Mouse (Mus musculus) limb, embryonic 15.5 days (tissue): ENCODE measurements around the gene Alg14. TPM values are rescaled to one million over a fixed set of nuclear protein-coding genes. Genes with fewer than 3 reads are reported as not detected.
A peak's percentile ranks its signal among the peaks of the same experiment; 100 is the strongest.

Experiments
- ATAC-seq: fragments of 200-750 bp; cut with Nextera tagmentation; 2 replicates; pipeline ENCODE4 v1.8.0; 2017; ENCODE audit warnings: low read depth, moderate TSS enrichment; ENCODE audit not compliant: insufficient number of reproducible peaks, low FRiP score, low TSS enrichment
- H3K27ac ChIP-seq: fragments of 300-500 bp; sonication (generic); 2 replicates; pipeline ENCODE4 v1.5.1; 2015; ENCODE audit warnings: moderate library complexity, mild to moderate bottlenecking, inconsistent platforms
- H3K27me3 ChIP-seq: fragments of 300-500 bp; sonication (generic); 2 replicates; pipeline ENCODE4 v1.6.1; 2015; ENCODE audit warnings: inconsistent platforms
- H3K36me3 ChIP-seq: fragments of 300-500 bp; sonication (generic); 2 replicates; pipeline ENCODE4 v1.6.1; 2015; ENCODE audit warnings: inconsistent platforms
- H3K4me1 ChIP-seq: fragments of 300-500 bp; sonication (generic); 2 replicates; pipeline ENCODE4 v1.6.1; 2015; ENCODE audit warnings: inconsistent platforms
- H3K4me2 ChIP-seq: fragments of 300-500 bp; sonication (generic); 2 replicates; pipeline ENCODE4 v1.6.1; 2015; ENCODE audit warnings: mild to moderate bottlenecking, inconsistent platforms
- H3K4me3 ChIP-seq: fragments of 300-500 bp; sonication (generic); 2 replicates; pipeline ENCODE4 v1.5.1; 2015; ENCODE audit warnings: mild to moderate bottlenecking, inconsistent platforms
- H3K9ac ChIP-seq: fragments of 300-500 bp; sonication (generic); 2 replicates; pipeline ENCODE4 v1.6.1; 2015; ENCODE audit warnings: inconsistent platforms
- H3K9me3 ChIP-seq: fragments of 300-500 bp; sonication (generic); 2 replicates; pipeline ENCODE4 v1.6.1; 2016; ENCODE audit warnings: inconsistent platforms
- WGBS: fragments of 180-500 bp; shearing (Covaris S2); methylation state at CpG from one replicate; pipeline ENCODE4 v1.1.7; 2015; 5-methylcytosine and 5-hydroxymethylcytosine counted together
- polyA plus RNA-seq: library from polyadenylated mRNA; unstranded; fragments of >200 nt; fragmentation: Nextera tagmentation; extraction: Ambion mirVana; gene quantifications from 2 replicates; pipeline ENCODE4 v1.2.1, GENCODE M21; 2015

Gene Alg14
- polyA plus RNA-seq, 1 experiment from 2014 or later, result 41.6 TPM

DNA sequence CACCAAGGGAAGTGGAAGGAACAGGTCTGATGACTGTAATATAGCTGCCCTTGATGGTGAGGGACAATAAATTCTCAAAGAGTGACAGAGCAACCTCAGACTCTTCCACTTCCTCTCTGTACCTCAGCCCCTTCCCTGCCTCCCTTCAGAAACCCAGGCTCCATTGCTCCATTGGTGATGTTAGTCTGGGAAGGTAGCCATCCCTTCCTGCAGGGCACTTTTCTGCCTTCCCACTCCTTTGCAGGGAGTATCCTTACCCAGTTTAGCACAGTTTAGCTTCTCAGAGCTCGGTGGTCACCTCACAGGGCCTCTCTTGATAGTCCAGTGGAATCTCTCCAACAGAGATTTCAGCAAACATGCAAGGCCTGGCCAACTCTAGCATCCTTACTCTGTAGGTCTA is 30.7 kb upstream of the Alg14 start:
- Histone ChIP-seq H3K9me3 (no peaks in the 10 kb centered on the region), H3K9ac (no peak overlapping the region), H3K4me1 (peaks cover 25% of the 10 kb centered on the region), H3K27me3 (peaks cover 48% of the 10 kb centered on the region), H3K27ac (no peak overlapping the region), H3K4me2 (no peak overlapping the region), H3K36me3 (no peaks in the 10 kb centered on the region), H3K4me3 (no peak overlapping the region)
- ATAC-seq, result no peak
- 54% methylated on average over 1 of the region's 1 CpGs for WGBS

DNA sequence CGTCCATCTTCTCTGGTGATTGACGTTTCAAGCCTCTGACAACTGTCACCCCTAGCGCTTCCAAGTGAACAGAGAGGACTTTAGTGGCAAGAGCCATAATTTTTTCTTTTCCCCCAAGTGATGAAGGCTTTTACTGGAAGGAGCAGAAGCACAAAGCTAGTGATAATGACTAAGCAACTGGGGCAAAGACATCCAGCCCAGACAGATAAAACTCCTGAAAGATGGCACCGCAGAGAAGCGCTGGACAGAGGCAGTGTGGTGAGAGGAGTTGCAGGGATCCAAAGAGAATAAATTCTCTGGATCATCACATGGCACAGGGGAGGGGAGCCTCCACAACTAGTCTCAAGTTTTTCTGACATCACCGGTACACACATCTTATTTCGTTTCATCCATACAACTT is 30.3 kb upstream of the Alg14 start:
- H3K4me2 ChIP-seq, result no peak overlapping the region
- H3K4me3 ChIP-seq, result no peak overlapping the region
- H3K36me3 ChIP-seq, result no peaks in the 10 kb centered on the region
- H3K27ac ChIP-seq, result no peak overlapping the region
- no peak for ATAC-seq
- no peaks in the 10 kb centered on the region for H3K9me3 ChIP-seq
- H3K9ac ChIP-seq, result no peak overlapping the region
- WGBS, result 74% methylated on average over 7 of the region's 7 CpGs
- peaks cover 25% of the 10 kb centered on the region for H3K4me1 ChIP-seq
- peaks cover 48% of the 10 kb centered on the region for H3K27me3 ChIP-seq

DNA sequence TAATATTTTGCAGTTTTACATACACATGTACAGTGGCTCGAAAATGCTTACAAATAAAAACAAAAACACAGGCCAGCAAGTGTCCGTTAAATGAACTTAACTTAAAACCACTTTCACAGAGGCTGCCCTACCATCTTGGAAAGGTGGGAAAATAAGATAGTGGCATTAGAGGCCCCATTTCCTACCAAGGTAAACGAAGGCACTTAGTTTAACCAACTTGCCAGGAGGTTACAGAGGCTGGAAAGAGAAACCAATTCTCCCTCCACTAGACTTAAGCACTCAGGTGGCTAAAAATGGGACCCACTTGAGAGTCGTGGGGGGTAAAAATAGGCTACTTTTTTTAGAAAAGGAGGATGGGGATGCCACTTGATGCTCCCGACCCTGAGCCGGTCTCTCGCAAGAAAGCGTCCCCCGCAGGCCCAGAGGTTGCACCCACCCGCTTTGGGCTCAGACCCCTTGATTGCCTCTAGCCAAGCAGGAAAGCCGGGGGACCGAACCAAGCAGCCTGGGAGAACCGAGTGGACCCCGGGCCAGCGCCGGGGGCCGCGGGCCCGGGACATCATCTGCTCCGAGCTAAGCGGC is 29.5 kb upstream of the Alg14 start:
- 11% methylated on average over 21 of the region's 21 CpGs for WGBS
- H3K27me3 ChIP-seq, result peaks cover 48% of the 10 kb centered on the region

DNA sequence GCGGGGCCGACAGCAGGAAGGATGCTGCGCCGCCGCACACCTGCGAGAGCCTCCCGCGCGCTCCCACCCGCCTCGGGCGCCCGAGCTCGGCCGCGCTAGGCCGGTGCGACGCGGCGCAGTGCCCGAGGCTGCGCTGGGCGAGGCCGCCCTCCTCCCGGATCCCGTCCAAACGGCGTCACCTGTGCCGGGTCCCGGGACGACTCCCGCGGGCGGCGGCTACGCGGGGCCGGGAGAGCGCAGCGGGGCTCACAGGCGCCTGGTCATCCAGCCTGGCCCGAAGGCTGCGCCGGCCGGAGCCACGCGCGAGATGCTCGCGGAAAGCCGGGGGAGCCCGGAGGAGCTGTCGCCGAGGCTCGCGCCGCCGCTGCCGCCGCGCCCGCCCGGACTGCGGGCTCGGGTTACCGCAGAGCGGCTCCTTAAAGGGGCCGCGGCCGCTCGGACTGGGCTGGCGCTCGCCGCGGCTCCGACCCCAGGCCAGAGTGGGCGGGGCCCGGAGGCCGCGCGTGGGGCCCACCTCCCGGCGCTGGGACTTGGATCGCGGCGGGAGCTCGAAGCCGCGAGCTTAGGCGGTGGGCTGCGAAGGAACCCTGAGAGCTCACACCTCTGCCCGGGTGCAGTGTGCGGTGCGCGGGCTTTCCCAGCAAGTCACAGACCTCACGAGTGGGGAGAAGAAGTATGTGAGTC is 28.9 kb upstream of the Alg14 start:
- peak; percentile 78 for ATAC-seq
- no peaks in the 10 kb centered on the region for H3K9me3 ChIP-seq
- peak overlapping the region; percentile 96 for H3K4me2 ChIP-seq
- under 1% methylated on average over 91 of the region's 97 CpGs for WGBS
- H3K36me3 ChIP-seq, result no peaks in the 10 kb centered on the region
- H3K4me3 ChIP-seq, result peak overlapping the region; percentile 61
- 0 out of 2 replicates have a peak overlapping the region, but pooled peaks have one; percentile 1 for H3K27ac ChIP-seq
- H3K9ac ChIP-seq, result peak overlapping the region; percentile 66
- peaks cover 25% of the 10 kb centered on the region for H3K4me1 ChIP-seq
- peaks cover 48% of the 10 kb centered on the region for H3K27me3 ChIP-seq

More for the DNA sequence above, 29.5 kb upstream of the Alg14 start:
- Histone ChIP-seq H3K9me3 (no peaks in the 10 kb centered on the region), H3K9ac (peak overlapping the region; percentile 66), H3K4me1 (peaks cover 25% of the 10 kb centered on the region), H3K27ac (no peak overlapping the region), H3K4me3 (peak overlapping the region; percentile 61), H3K4me2 (peak overlapping the region; percentile 96), H3K36me3 (no peaks in the 10 kb centered on the region)
- ATAC-seq, result no peak

DNA sequence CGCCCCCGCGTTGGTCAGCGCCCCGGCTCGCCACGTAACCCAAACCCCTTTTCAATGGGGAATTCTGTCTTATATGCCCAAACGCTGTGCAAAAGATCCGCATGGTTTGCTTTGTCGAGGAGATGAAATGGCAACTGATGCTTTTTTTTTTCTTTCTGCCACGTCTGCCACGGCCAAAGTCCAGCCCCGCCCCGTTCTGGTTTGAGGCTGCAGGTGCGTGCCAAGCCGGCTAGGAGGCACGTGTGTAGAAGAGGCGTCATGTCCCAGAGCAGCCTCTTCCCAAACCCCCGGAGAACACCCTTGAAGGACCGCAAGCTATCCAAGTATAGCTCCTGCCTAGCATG is 28.4 kb upstream of the Alg14 start:
- WGBS, result 2% methylated on average over 20 of the region's 20 CpGs
- Histone ChIP-seq H3K4me3 (peak overlapping the region; percentile 61), H3K4me2 (peak overlapping the region; percentile 96), H3K27ac (0 out of 2 replicates have a peak overlapping the region, but pooled peaks have one; percentile 1), H3K9me3 (no peaks in the 10 kb centered on the region), H3K9ac (peak overlapping the region; percentile 66; the same call in 1 of the 2 replicates), H3K4me1 (peaks cover 25% of the 10 kb centered on the region), H3K36me3 (no peaks in the 10 kb centered on the region), H3K27me3 (peaks cover 48% of the 10 kb centered on the region)
- 0 out of 2 replicates have a peak, but pooled peaks have one; percentile 36 for ATAC-seq

DNA sequence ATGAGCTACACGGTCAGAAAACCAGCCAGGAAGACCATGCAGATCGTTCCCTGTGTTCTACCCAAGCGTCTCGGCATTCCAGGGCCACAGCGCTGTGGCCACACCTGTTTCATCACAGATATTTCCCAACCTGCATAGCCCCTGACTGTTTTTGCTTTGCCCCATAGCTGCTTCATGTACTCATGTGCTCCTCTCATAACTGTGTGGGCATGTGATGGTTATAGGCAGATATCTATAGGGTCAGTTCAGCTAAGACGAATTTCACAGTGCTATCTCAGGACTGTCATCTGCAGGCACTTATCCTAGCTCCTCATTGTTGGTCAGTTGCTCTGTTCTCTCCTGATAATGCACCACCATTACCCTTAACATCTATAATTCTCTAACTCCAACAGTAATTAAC is 27.3 kb upstream of the Alg14 start:
- H3K4me1 ChIP-seq, result peaks cover 15% of the 10 kb centered on the region
- no peaks in the 10 kb centered on the region for H3K9me3 ChIP-seq
- H3K4me3 ChIP-seq, result no peak overlapping the region
- H3K36me3 ChIP-seq, result no peaks in the 10 kb centered on the region
- H3K4me2 ChIP-seq, result no peak overlapping the region
- no peak overlapping the region for H3K27ac ChIP-seq
- no peak overlapping the region for H3K9ac ChIP-seq
- no peak for ATAC-seq
- WGBS, result 53% methylated on average over 6 of the region's 6 CpGs
- H3K27me3 ChIP-seq, result peaks cover 47% of the 10 kb centered on the region

DNA sequence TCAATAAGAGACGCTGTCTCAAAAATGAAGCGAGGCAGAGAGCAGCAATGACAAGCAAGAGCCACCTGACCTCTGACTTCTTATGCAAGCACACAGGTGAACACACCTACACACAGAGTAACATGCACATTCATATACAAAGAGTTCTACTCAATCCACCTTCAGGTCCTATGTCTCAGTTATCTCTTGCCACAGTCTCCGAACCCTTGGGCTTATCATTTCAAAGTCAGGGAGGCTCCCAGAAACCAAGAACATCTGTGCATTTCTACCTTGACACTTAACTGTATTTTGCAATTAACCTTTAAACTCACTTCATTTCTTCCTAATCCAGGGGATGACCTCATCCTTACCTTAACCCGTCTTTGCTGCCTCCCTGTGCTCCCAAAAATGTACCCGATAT is 24.3 kb upstream of the Alg14 start:
- no peaks in the 10 kb centered on the region for H3K36me3 ChIP-seq
- H3K27me3 ChIP-seq, result peaks cover 21% of the 10 kb centered on the region
- ATAC-seq, result no peak
- H3K4me3 ChIP-seq, result no peak overlapping the region
- WGBS, result 80% methylated on average over 5 of the region's 5 CpGs
- peaks cover 8% of the 10 kb centered on the region for H3K4me1 ChIP-seq
- no peaks in the 10 kb centered on the region for H3K9me3 ChIP-seq
- H3K9ac ChIP-seq, result no peak overlapping the region
- H3K27ac ChIP-seq, result no peak overlapping the region
- H3K4me2 ChIP-seq, result no peak overlapping the region

DNA sequence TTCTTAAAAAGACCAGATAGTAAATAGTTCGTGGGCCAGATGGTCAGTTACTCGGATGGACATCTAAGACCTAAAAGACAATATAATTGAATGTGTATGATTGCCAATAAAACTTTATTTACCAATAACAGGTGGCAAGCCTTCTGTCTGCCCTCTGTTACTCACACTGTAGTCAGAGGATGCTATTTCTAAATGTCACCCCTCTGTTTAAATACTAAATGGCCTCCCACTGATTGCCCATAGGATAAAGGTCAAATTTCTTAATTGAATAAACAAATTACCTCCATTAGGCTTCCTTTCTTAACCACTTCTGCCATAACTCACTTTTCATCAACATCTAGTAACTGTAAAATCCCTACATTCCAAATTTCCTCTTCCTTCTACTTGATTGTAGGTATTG is 19.0 kb upstream of the Alg14 start:
- no peaks in the 10 kb centered on the region for H3K36me3 ChIP-seq
- WGBS, result 55% methylated on average over 2 of the region's 2 CpGs
- ATAC-seq, result no peak
- H3K27me3 ChIP-seq, result no peaks in the 10 kb centered on the region
- no peak overlapping the region for H3K4me2 ChIP-seq
- H3K4me3 ChIP-seq, result no peak overlapping the region
- no peak overlapping the region for H3K9ac ChIP-seq
- H3K4me1 ChIP-seq, result no peaks in the 10 kb centered on the region
- H3K27ac ChIP-seq, result no peak overlapping the region
- H3K9me3 ChIP-seq, result no peaks in the 10 kb centered on the region

DNA sequence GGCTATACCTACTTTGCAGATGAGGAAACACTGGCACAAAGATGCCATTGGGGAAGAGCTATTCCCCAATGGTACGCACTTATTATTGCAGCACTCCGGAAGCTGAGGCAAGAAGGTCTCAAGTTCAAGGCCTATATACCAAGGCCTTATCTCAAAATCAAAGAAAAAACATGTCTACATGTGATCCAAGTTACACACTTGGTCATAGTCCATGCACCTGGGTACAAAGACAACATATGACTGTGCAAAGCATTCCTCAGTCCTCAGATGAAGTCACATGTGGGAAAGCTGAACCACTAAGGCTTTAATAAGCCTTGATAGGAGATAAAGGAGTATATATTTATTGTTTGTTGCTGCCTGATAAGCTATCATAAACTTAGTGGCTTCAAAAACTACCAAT is 17.6 kb upstream of the Alg14 start:
- Histone ChIP-seq H3K27ac (no peak overlapping the region), H3K36me3 (no peaks in the 10 kb centered on the region), H3K9ac (no peak overlapping the region), H3K27me3 (no peaks in the 10 kb centered on the region), H3K4me3 (no peak overlapping the region), H3K4me2 (no peak overlapping the region), H3K9me3 (no peaks in the 10 kb centered on the region), H3K4me1 (no peaks in the 10 kb centered on the region)
- 92% methylated on average over 2 of the region's 2 CpGs for WGBS
- no peak for ATAC-seq

DNA sequence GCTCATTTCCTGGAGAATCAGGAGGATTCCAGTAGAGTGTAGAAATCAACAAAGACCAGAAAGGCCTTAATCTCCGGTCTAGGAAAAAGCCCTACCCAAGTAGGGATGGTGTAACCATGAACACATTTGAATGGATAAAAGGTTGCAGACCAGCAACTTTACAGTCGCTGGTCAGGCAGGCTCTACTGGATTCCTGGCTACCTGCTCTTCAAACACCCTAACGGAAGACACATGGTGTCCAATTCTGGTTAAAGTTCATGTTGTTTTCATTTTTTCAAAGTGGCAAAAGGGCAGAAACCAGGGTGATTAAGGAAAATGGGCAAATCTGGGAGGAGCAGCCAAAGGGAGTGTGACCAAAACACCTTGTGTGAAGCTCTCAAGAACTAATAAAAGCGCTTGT is 14.6 kb upstream of the Alg14 start:
- Histone ChIP-seq H3K4me1 (no peaks in the 10 kb centered on the region), H3K4me2 (no peak overlapping the region), H3K27me3 (no peaks in the 10 kb centered on the region), H3K9ac (no peak overlapping the region), H3K9me3 (no peaks in the 10 kb centered on the region), H3K27ac (no peak overlapping the region), H3K4me3 (no peak overlapping the region), H3K36me3 (no peaks in the 10 kb centered on the region)
- WGBS, result 67% methylated on average over 4 of the region's 4 CpGs
- ATAC-seq, result no peak

DNA sequence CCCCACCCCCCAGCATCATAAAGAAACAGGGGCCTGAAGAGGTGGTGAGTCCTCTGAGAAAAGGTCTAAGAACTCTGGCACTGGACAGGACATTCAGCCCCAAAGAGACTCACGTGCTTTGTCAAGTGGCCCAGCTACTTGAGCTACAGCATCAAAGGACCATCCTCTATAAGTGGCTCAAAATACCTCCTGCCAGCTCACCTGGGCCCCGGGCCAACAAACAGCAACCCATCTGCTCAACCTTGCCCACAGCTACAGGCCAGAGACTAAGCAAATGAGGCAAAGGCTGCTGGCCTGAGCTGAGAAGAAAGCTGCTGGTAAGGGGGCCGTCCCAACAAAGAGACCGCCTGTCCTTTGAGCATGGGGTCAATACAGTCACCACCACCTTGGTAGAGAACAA is 14.0 kb upstream of the Alg14 start:
- H3K9me3 ChIP-seq, result no peaks in the 10 kb centered on the region
- H3K9ac ChIP-seq, result no peak overlapping the region
- no peak overlapping the region for H3K4me3 ChIP-seq
- H3K27me3 ChIP-seq, result no peaks in the 10 kb centered on the region
- 80% methylated on average over 4 of the region's 4 CpGs for WGBS
- H3K4me2 ChIP-seq, result no peak overlapping the region
- no peak for ATAC-seq
- no peak overlapping the region for H3K27ac ChIP-seq
- no peaks in the 10 kb centered on the region for H3K36me3 ChIP-seq
- no peaks in the 10 kb centered on the region for H3K4me1 ChIP-seq

DNA sequence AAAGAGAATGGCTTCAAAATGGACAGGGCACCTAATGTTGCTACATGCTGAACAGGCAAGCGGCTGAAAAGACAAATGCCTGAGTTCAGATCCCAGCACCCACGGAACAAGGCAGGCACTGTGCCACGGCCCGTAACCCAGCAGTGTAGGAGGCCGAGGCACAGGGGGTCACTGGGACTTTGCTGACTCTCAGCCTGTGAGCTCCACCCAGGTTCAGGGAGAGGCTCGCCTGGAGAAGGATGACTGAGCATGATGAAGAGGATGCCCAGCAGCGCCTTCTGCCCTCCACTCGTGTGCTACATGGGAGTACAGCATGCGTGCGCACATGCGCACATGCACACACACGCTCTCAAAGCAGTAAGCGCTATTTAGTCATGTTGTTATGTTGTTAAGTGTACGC is 11.9 kb upstream of the Alg14 start:
- no peak overlapping the region for H3K4me2 ChIP-seq
- no peaks in the 10 kb centered on the region for H3K36me3 ChIP-seq
- no peaks in the 10 kb centered on the region for H3K27me3 ChIP-seq
- no peak overlapping the region for H3K9ac ChIP-seq
- H3K27ac ChIP-seq, result no peak overlapping the region
- H3K4me1 ChIP-seq, result no peaks in the 10 kb centered on the region
- WGBS, result 80% methylated on average over 14 of the region's 14 CpGs
- no peak for ATAC-seq
- H3K4me3 ChIP-seq, result no peak overlapping the region
- H3K9me3 ChIP-seq, result no peaks in the 10 kb centered on the region
